Mouse (Mus musculus) midbrain, embryonic 15.5 days (tissue): ENCODE data around the gene Odf3. TPM values are rescaled to one million over a fixed set of nuclear protein-coding genes. Genes with fewer than 3 reads are reported as not detected.
"Not testable (repeated sequence)": the region's sequence is repeated elsewhere in the genome, so short reads cannot be mapped to it uniquely, and the experiment has no call there.

Experiments
- ATAC-seq: fragments of 200-750 bp; cut with Nextera tagmentation; replicated peaks from 2 replicates; pipeline ENCODE4 v1.8.0; 2017; ENCODE audit warnings: moderate TSS enrichment
- H3K27ac ChIP-seq: fragments of 300-500 bp; sonication (generic); 2 replicates; pipeline ENCODE4 v1.5.1; 2015; ENCODE audit warnings: mild to moderate bottlenecking, inconsistent platforms
- H3K27me3 ChIP-seq: fragments of 300-500 bp; sonication (generic); replicated peaks from 2 replicates; pipeline ENCODE4 v1.6.1; 2015; ENCODE audit warnings: inconsistent platforms
- H3K36me3 ChIP-seq: fragments of 300-500 bp; sonication (generic); replicated peaks from 2 replicates; pipeline ENCODE4 v1.6.1; 2015; ENCODE audit warnings: inconsistent platforms
- H3K4me1 ChIP-seq: fragments of 300-500 bp; sonication (generic); 2 replicates; pipeline ENCODE4 v1.6.1; 2015; ENCODE audit warnings: inconsistent platforms
- H3K4me2 ChIP-seq: fragments of 300-500 bp; sonication (generic); 2 replicates; pipeline ENCODE4 v1.6.1; 2015; ENCODE audit warnings: inconsistent platforms, mild to moderate bottlenecking, moderate library complexity
- H3K4me3 ChIP-seq: fragments of 300-500 bp; sonication (generic); 2 replicates; pipeline ENCODE4 v1.5.1; 2015; ENCODE audit warnings: mild to moderate bottlenecking, inconsistent platforms
- H3K9ac ChIP-seq: fragments of 300-500 bp; sonication (generic); 2 replicates; pipeline ENCODE4 v1.6.1; 2015; ENCODE audit warnings: mild to moderate bottlenecking, inconsistent platforms
- H3K9me3 ChIP-seq: fragments of 300-500 bp; sonication (generic); 2 replicates; pipeline ENCODE4 v1.6.1; 2016; ENCODE audit warnings: inconsistent platforms
- WGBS: fragments of 180-500 bp; shearing (Covaris S2); methylation state at CpG from one replicate; pipeline ENCODE4 v1.1.7; 2015; ENCODE audit warnings: mixed read lengths; 5-methylcytosine and 5-hydroxymethylcytosine counted together
- polyA plus RNA-seq: library from polyadenylated mRNA; unstranded; fragments of >200 nt; fragmentation: Nextera tagmentation; extraction: Ambion mirVana; gene quantifications from 2 replicates; pipeline ENCODE4 v1.2.1, GENCODE M21; 2015

Odf3 gene
- polyA plus RNA-seq, 1 experiment from 2014 or later: not detected

DNA sequence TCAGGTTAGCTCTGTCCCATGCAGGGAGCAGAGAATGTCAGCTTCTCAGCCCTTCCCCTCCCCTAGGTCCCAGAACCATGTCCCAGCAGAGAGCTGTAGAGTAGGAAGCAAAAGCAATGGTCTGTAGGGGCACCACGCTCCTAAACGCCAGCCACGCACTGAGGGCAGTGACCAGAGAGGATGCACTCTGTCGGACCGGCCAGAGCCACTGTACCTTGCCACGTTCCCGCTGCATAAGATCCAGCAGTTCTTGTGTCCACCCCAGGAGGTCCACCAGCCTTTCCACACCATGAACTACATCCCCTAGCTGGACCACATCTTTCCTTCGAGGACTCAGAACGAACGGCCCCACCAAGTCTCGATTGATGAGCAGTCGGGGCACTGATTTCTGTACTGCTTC lies 17.2 kb downstream of the Odf3 start:
- H3K27ac ChIP-seq: no peak overlapping the region
- peaks cover 10% of the 10 kb centered on the region for H3K4me1 ChIP-seq
- 87% methylated on average over 12 of the region's 12 CpGs for WGBS
- no peaks in the 10 kb centered on the region for H3K9me3 ChIP-seq
- H3K36me3 ChIP-seq: peaks cover 44% of the 10 kb centered on the region
- H3K27me3 ChIP-seq: no peaks in the 10 kb centered on the region
- no peak overlapping the region for H3K4me3 ChIP-seq
- ATAC-seq: no peak
- H3K9ac ChIP-seq: no peak overlapping the region
- H3K4me2 ChIP-seq: no peak overlapping the region

GRCm38 (mm10) chr7:140874224-140874623 lies 26.6 kb downstream of the Odf3 start:
- no peak for ATAC-seq
- Histone ChIP-seq H3K4me3 (no peak overlapping the region), H3K27ac (no peak overlapping the region), H3K9ac (no peak overlapping the region), H3K27me3 (no peaks in the 10 kb centered on the region), H3K9me3 (no peaks in the 10 kb centered on the region), H3K36me3 (0 out of 2 replicates have a peak, but pooled peaks cover 4% of the 10 kb centered on the region), H3K4me1 (no peaks in the 10 kb centered on the region), H3K4me2 (no peak overlapping the region)
- 95% methylated on average over 4 of the region's 4 CpGs for WGBS

DNA sequence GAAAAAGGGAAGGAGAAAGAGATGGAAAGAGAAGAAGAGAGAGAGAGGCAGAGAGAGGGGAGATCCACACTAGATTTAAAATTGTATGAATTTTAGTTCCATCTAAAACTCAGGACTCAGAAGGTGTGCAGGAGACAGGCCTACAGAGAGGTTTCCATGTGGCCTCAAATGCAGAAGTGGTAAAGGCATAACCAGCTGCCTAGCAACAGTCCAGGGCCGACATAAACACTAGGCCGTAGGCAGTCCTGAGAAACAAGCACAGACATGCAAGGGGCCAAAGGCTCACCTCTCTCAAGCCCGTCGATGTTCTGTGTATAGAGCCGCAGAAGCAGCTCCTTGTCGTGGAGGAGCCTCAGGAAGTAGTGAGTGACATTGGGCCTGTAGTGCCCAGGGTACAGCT lies 29.8 kb downstream of the Odf3 start:
- Histone ChIP-seq H3K9ac (no peak overlapping the region), H3K9me3 (no peaks in the 10 kb centered on the region), H3K27me3 (no peaks in the 10 kb centered on the region), H3K27ac (no peak overlapping the region), H3K36me3 (0 out of 2 replicates have a peak, but pooled peaks cover 4% of the 10 kb centered on the region), H3K4me1 (peaks cover 8% of the 10 kb centered on the region), H3K4me2 (no peak overlapping the region), H3K4me3 (no peak overlapping the region)
- WGBS: 93% methylated on average over 6 of the region's 6 CpGs
- ATAC-seq: no peak

- ATAC-seq: no peak
- H3K27me3 ChIP-seq: no peaks in the 10 kb centered on the region
- no peak overlapping the region for H3K4me2 ChIP-seq
- H3K36me3 ChIP-seq: 0 out of 2 replicates have a peak, but pooled peaks cover 4% of the 10 kb centered on the region
- H3K27ac ChIP-seq: no peak overlapping the region
- no peak overlapping the region for H3K4me3 ChIP-seq
- no peak overlapping the region for H3K9ac ChIP-seq
- H3K9me3 ChIP-seq: no peaks in the 10 kb centered on the region
- 91% methylated on average over 7 of the region's 7 CpGs for WGBS
- peaks cover 21% of the 10 kb centered on the region for H3K4me1 ChIP-seq
These were observed 31.8 kb downstream of the Odf3 start for GRCm38 (mm10) chr7:140879355-140879754.

GRCm38 (mm10) chr7:140880419-140880818 lies 32.8 kb downstream of the Odf3 start:
- Histone ChIP-seq H3K27ac (no peak overlapping the region), H3K4me1 (peaks cover 22% of the 10 kb centered on the region), H3K4me3 (no peak overlapping the region), H3K9ac (no peak overlapping the region), H3K36me3 (0 out of 2 replicates have a peak, but pooled peaks cover 4% of the 10 kb centered on the region), H3K9me3 (no peaks in the 10 kb centered on the region), H3K27me3 (no peaks in the 10 kb centered on the region), H3K4me2 (0 out of 2 replicates have a peak overlapping the region, but pooled peaks have one; percentile 79)
- no peak for ATAC-seq
- WGBS: 87% methylated on average over 3 of the region's 3 CpGs

- H3K27ac ChIP-seq: peak overlapping the region; percentile 94; the same call in 1 of the 2 replicates
- H3K9me3 ChIP-seq: no peaks in the 10 kb centered on the region
- 21% methylated on average over 8 of the region's 8 CpGs for WGBS
- peak overlapping the region; percentile 80 for H3K4me3 ChIP-seq
- no peaks in the 10 kb centered on the region for H3K27me3 ChIP-seq
- ATAC-seq: no peak
- 0 out of 2 replicates have a peak, but pooled peaks cover 6% of the 10 kb centered on the region for H3K36me3 ChIP-seq
- H3K9ac ChIP-seq: peak overlapping the region; percentile 75
- H3K4me1 ChIP-seq: peaks cover 22% of the 10 kb centered on the region
- H3K4me2 ChIP-seq: peak overlapping the region; percentile 79
These were observed 33.4 kb downstream of the Odf3 start for GRCm38 (mm10) chr7:140880865-140881515.

- H3K27ac ChIP-seq: peak within 1 kb of the TSS; percentile 94
- no peaks in the 10 kb centered on the region for H3K9me3 ChIP-seq
- no peaks in the 10 kb centered on the region for H3K27me3 ChIP-seq
- peak within 1 kb of the TSS; percentile 80 for H3K4me3 ChIP-seq
- peaks cover 13% of the 10 kb centered on the region; the same call in 1 of the 2 replicates for H3K36me3 ChIP-seq
- peak within 1 kb of the TSS; percentile 79 for H3K4me2 ChIP-seq
- peaks cover 22% of the 10 kb centered on the region for H3K4me1 ChIP-seq
- peak; percentile 97 for ATAC-seq
- WGBS: under 1% methylated on average over 59 of the region's 59 CpGs
- H3K9ac ChIP-seq: peak within 1 kb of the TSS; percentile 86
These were observed 34.3 kb downstream of the Odf3 start, which contains the start of the genes Psmd13 and Sirt3 for GRCm38 (mm10) chr7:140881696-140882468. Gene Psmd13 (plus strand): TSS chr7:140881968. Gene Sirt3 (minus strand): TSS chr7:140882309.

DNA sequence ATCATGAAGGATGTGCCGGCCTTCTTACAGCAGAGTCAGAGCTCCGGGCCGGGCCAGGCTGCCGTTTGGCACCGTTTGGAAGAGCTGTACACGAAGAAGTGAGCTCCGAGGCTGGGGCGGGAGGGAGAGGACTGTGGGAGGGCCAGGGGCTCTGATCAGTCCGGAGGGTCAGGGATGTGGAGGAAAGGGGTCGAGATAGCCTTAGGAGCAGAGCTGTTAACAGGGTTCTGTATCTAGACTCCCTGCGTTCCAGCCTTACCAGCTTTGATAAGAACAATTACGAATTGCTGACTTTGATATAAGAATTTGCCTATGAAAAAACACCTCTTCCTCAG lies 34.8 kb downstream of the Odf3 start:
- WGBS: 0% methylated on average over 12 of the region's 12 CpGs
- no peak for ATAC-seq
- H3K36me3 ChIP-seq: peaks cover 19% of the 10 kb centered on the region; the same call in 1 of the 2 replicates

GRCm38 (mm10) chr7:140890636-140891035 lies 43.0 kb downstream of the Odf3 start:
- 98% methylated on average over 16 of the region's 16 CpGs for WGBS
- not testable (repeated sequence) for H3K4me1 ChIP-seq, H3K4me3 ChIP-seq, ATAC-seq, H3K9me3 ChIP-seq, H3K27me3 ChIP-seq, H3K9ac ChIP-seq, H3K4me2 ChIP-seq, H3K27ac ChIP-seq
- H3K36me3 ChIP-seq: peaks cover 67% of the 10 kb centered on the region

More for the DNA sequence above, 34.8 kb downstream of the Odf3 start:
- Histone ChIP-seq H3K4me1 (peaks cover 22% of the 10 kb centered on the region), H3K4me2 (peak overlapping the region; percentile 79), H3K9me3 (no peaks in the 10 kb centered on the region), H3K27me3 (no peaks in the 10 kb centered on the region), H3K27ac (peak overlapping the region; percentile 94), H3K4me3 (peak overlapping the region; percentile 80), H3K9ac (peak overlapping the region; percentile 86)

GRCm38 (mm10) chr7:140894031-140894430 lies 46.4 kb downstream of the Odf3 start:
- H3K4me3 ChIP-seq: no peak overlapping the region
- H3K27me3 ChIP-seq: no peaks in the 10 kb centered on the region
- ATAC-seq: no peak
- 88% methylated on average over 7 of the region's 7 CpGs for WGBS
- H3K4me2 ChIP-seq: no peak overlapping the region
- H3K36me3 ChIP-seq: peaks cover 61% of the 10 kb centered on the region
- H3K27ac ChIP-seq: no peak overlapping the region
- no peak overlapping the region for H3K9ac ChIP-seq
- H3K4me1 ChIP-seq: no peaks in the 10 kb centered on the region
- H3K9me3 ChIP-seq: no peaks in the 10 kb centered on the region

DNA sequence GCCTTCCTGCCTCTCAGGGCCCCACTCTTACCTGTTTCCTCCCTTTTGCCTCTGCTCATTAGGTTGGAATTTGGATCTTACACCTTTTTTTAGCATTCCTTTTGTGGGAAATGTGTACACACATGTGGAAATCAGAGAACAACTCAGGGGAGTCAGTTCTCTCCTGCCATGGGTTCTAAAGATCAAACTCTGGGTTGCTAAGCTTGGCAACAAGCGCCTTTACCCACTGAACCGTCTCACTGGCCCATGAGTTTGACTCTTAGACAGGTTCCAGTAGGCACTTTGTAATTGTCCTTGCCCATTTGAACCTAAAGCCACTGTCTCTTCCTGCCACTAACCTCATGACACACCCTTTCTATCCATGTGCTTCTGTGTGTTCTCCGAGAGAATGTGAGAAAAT lies 47.0 kb downstream of the Odf3 start:
- Histone ChIP-seq H3K9ac (no peak overlapping the region), H3K9me3 (no peaks in the 10 kb centered on the region), H3K4me1 (no peaks in the 10 kb centered on the region), H3K27ac (no peak overlapping the region), H3K36me3 (peaks cover 57% of the 10 kb centered on the region), H3K4me3 (no peak overlapping the region), H3K4me2 (no peak overlapping the region), H3K27me3 (no peaks in the 10 kb centered on the region)
- no peak for ATAC-seq
- 93% methylated on average over 3 of the region's 3 CpGs for WGBS

DNA sequence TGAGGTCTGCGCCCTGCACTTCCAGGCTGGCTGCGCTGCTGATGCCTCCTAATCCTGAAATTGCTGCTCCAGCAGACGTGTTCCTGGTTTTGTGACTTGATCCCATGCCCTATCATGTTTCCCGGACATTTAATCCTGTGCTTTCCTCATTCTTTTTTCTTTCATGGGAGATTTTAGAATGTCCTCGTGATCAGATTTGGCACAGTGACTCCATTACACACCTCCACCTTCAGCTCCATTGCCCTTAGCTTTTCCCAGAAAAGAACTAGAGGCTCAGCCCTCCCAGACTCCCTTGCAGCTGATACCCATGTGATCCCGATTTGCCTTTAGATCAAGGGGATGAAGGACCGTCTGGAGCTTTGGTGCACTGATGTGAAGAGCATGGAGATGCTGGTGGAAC lies 50.3 kb downstream of the Odf3 start:
- ATAC-seq: no peak
- Histone ChIP-seq H3K9ac (no peak overlapping the region), H3K27ac (no peak overlapping the region), H3K9me3 (no peaks in the 10 kb centered on the region), H3K27me3 (no peaks in the 10 kb centered on the region), H3K4me3 (no peak overlapping the region), H3K4me1 (no peaks in the 10 kb centered on the region), H3K4me2 (no peak overlapping the region), H3K36me3 (peaks cover 38% of the 10 kb centered on the region)
- WGBS: 94% methylated on average over 7 of the region's 7 CpGs
